Mouse (Mus musculus): ENCODE data around the gene Fam206a. TPM values are rescaled to one million over a fixed set of nuclear protein-coding genes. Genes with fewer than 3 reads are reported as not detected.

Gene Fam206a
- polyA plus RNA-seq, 1 experiment from 2014 or later: 16.6 TPM

DNA sequence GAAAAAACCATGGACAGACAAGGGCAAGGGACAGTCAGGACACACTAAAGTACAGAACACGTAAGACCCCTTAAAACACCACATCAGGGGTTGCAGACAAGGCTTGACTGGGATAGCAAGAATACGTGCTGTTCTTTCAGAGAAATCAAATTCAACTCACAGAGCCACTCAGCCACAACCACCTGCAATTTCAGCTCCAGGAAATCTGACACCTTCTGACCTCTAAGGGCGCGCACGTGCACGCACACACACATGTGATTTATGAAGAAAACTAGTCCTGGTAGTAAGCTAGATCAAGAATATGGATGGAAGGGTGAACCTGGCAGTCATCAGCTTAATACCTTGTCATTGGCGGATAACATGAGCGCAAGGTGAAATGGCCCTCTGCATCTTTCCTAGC lies 13.0 kb downstream of the Fam206a start:
- no peaks in the 10 kb centered on the region for H3K27me3 ChIP-seq
- H3K4me3 ChIP-seq: no peak overlapping the region
- H3K9ac ChIP-seq: no peak overlapping the region
- H3K9me3 ChIP-seq: no peaks in the 10 kb centered on the region
- peaks cover 32% of the 10 kb centered on the region for H3K36me3 ChIP-seq
- no peak overlapping the region for H3K27ac ChIP-seq
- no peak for ATAC-seq (ENCODE audit: low FRiP score)
- H3K4me1 ChIP-seq (replicated peaks): no peaks in the 10 kb centered on the region
- 92% methylated on average over 8 of the region's 8 CpGs for WGBS
- no peak overlapping the region for H3K4me2 ChIP-seq

DNA sequence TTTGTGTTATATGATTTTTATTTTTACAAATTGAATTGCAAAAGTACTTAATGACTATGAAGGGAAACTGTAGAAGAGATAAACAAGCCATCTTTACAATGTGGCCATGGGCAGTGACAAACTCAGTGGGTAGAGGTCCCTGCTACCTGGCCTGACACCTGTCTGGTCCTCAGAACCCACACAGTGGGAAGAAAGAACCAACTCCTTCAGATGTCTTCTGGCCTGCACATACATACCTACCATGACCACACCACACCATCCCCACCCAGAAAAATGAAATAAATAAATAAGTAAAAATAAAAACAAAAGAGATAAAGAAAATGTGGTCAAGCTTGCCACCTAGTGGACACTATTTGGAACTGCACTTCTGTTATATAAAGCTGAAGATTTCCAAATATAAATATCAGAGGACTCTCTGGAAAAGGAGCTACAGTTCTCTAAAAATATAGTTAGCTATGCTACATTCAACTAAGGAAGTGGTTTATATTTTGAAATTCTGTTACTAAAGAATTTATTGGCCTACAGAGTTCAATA lies 17.9 kb downstream of the Fam206a start:
- Histone ChIP-seq H3K4me2 (no peak overlapping the region), H3K9ac (no peak overlapping the region), H3K27ac (no peak overlapping the region), H3K4me3 (no peak overlapping the region), H3K36me3 (peaks cover 27% of the 10 kb centered on the region), H3K27me3 (no peaks in the 10 kb centered on the region), H3K9me3 (no peaks in the 10 kb centered on the region), H3K4me1 (replicated peaks) (no peaks in the 10 kb centered on the region)
- ATAC-seq (ENCODE audit: low FRiP score): no peak

DNA sequence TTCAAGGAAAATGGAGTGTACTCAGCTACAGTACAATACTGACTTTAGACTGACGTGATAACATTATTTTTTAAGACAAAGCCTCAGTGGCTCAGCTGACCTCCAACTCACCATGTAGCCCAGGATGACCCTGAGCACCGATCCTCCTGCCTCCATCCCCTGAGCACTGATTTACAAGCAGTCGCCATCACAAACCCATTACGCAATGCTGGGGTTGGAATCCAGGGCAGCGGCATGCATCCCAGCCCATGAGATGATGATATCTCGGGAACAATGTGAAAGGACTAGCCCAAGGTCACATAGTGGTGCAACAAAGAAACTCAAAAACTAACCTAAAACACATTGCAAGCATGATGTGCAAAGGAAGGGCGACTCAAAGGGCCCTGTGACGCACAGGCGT lies 22.1 kb downstream of the Fam206a start:
- H3K4me3 ChIP-seq: no peak overlapping the region
- H3K4me1 ChIP-seq (replicated peaks): no peaks in the 10 kb centered on the region
- no peak overlapping the region for H3K4me2 ChIP-seq
- H3K27me3 ChIP-seq: no peaks in the 10 kb centered on the region
- H3K9ac ChIP-seq: no peak overlapping the region
- 90% methylated on average over 9 of the region's 9 CpGs for WGBS
- no peaks in the 10 kb centered on the region for H3K9me3 ChIP-seq
- ATAC-seq (ENCODE audit: low FRiP score): no peak
- peaks cover 37% of the 10 kb centered on the region for H3K36me3 ChIP-seq
- no peak overlapping the region for H3K27ac ChIP-seq

DNA sequence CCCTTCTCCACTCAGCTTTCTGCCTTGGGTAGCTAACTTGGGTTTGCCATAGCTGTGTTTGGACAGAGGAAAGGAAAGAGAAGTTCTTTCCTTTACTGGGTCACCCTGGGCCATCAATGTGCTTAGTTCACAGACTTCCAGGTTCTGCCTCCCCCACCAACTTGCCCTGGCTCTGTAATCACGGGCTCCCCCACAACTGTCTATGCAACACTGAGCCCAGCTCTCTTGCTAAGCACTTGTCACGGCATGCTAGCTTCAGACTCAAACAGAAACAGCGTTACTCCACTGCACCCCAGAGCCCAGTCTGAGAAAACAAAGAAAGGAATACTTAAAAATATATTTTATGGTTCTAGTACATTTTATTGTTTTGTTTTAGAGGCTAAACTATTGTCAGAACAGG lies 26.8 kb downstream of the Fam206a start:
- WGBS: 86% methylated on average over 3 of the region's 3 CpGs
- Histone ChIP-seq H3K9me3 (no peaks in the 10 kb centered on the region), H3K36me3 (peaks cover 64% of the 10 kb centered on the region), H3K9ac (no peak overlapping the region), H3K4me1 (replicated peaks) (no peaks in the 10 kb centered on the region), H3K4me2 (no peak overlapping the region), H3K4me3 (no peak overlapping the region), H3K27ac (no peak overlapping the region), H3K27me3 (no peaks in the 10 kb centered on the region)
- no peak for ATAC-seq (ENCODE audit: low FRiP score)

DNA sequence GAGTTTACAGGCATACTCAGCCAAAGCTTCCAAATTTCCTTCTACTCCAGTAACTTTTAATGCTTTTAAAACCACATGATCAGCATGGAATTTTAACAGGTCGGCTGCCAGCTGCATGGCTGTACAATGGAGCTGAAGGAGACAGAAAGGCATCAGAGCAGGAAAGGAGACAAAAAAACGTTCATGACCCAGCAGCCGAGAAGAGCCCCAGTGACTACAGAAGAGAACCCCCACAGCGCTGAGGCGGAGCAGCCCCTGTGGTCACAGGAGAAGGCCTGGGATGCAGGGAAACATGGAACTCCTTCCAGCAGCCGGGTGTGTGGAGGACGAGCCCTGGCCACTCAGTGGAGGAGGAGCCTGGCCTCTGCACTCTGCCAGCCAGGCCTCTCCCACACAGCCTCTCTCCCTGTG lies 27.4 kb downstream of the Fam206a start:
- Histone ChIP-seq H3K4me3 (no peak overlapping the region), H3K4me1 (replicated peaks) (no peaks in the 10 kb centered on the region), H3K9me3 (no peaks in the 10 kb centered on the region), H3K27ac (no peak overlapping the region), H3K4me2 (no peak overlapping the region), H3K27me3 (no peaks in the 10 kb centered on the region), H3K9ac (no peak overlapping the region), H3K36me3 (peaks cover 65% of the 10 kb centered on the region)
- ATAC-seq (ENCODE audit: low FRiP score): no peak
- WGBS: 45% methylated on average over 7 of the region's 7 CpGs

DNA sequence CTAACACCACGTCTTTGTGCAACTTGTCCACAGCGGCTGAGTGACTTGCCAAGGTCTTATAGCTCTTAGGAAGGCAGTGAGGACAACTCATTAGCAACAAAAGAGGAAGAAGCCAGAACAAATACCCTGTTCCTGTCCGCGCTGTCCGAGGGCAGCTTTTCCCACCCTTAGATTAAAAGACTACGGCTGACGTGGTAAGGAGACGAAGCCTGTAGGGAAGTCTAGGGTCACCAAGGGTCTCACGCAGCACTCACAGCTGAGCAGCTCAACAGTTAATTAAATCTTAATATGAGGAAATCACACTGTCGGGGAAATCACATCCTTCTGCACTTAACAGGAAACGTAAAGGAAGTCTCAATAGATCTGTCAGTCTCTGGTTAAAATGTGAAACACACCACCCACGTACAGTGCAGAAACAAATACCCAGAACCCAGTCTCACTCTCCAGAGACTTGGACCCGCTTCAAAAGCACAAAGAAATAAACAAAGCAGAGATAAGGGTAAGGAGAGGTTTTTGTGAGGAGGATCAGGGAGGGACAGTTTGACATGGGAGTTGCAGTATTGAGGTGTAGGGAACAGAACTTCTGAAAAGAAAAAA lies 29.0 kb downstream of the Fam206a start:
- Histone ChIP-seq H3K9ac (no peak overlapping the region), H3K4me1 (replicated peaks) (no peaks in the 10 kb centered on the region), H3K27ac (no peak overlapping the region), H3K4me2 (no peak overlapping the region), H3K27me3 (no peaks in the 10 kb centered on the region), H3K9me3 (no peaks in the 10 kb centered on the region), H3K36me3 (peaks cover 67% of the 10 kb centered on the region), H3K4me3 (no peak overlapping the region)
- 61% methylated on average over 13 of the region's 13 CpGs for WGBS
- ATAC-seq (ENCODE audit: low FRiP score): no peak

DNA sequence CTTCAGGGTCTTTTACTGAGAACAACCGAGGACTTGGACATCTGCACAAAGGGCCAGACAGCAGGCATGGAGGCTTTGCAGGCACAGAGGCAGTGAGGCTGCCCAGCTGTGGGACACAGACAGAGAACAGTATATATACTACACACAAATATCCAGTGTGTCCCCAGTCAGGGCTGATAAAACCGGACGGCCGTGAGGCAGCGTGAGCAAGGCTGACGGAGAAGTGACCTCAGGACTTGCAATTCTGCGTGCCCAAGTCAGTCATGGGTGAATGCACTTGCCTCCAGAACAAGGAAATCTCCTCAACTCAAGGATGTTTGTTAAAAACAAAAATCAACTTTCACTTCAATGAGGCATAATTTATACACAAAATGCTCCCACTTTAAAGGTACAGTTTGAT lies 29.9 kb downstream of the Fam206a start:
- Histone ChIP-seq H3K4me1 (replicated peaks) (no peaks in the 10 kb centered on the region), H3K4me2 (no peak overlapping the region), H3K27me3 (no peaks in the 10 kb centered on the region), H3K9me3 (no peaks in the 10 kb centered on the region), H3K4me3 (no peak overlapping the region), H3K9ac (no peak overlapping the region), H3K36me3 (peaks cover 69% of the 10 kb centered on the region), H3K27ac (no peak overlapping the region)
- ATAC-seq (ENCODE audit: low FRiP score): no peak
- 86% methylated on average over 7 of the region's 7 CpGs for WGBS

DNA sequence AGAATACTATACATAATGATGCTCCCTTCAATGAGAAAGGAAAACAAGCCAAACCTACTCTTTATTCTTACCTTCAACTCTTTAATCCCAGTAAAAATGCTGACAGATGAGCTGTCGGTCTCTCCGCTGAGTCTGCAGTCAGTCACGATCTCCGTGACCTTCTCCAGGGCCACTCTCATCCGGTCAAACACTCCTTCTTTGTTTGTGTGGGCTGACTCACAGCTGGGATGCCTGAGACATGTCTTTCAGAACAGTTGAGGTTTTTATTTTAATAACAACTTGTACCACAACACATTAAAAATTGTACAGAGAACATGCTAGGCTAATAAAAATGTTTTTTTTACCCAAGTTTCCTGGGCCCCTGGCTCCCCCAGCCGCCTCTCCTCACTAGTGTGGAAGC lies 35.5 kb downstream of the Fam206a start:
- 84% methylated on average over 6 of the region's 6 CpGs for WGBS
- no peaks in the 10 kb centered on the region for H3K9me3 ChIP-seq
- H3K4me2 ChIP-seq: no peak overlapping the region
- ATAC-seq (ENCODE audit: low FRiP score): no peak
- H3K36me3 ChIP-seq: peaks cover 73% of the 10 kb centered on the region
- H3K4me1 ChIP-seq (replicated peaks): no peaks in the 10 kb centered on the region
- H3K4me3 ChIP-seq: no peak overlapping the region
- no peaks in the 10 kb centered on the region for H3K27me3 ChIP-seq
- H3K9ac ChIP-seq: no peak overlapping the region
- H3K27ac ChIP-seq: no peak overlapping the region

DNA sequence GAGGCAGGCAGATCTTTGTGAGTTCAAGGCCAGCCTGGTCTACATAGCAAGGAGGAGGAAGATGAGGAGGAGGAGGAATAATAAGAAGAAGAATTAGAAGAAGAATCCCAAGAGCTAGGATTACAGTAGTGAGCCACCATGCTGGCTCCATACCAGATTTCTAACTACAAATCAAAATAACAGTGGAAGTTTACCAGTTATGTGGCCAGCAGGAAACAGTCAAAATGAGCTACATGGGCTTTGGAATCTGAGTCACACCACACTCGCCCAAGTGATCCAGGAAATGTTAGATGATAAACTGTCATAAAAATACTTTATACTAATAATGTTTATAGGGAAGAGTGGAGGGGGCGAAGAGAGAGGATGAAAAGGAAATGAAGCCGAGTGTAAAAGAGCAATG lies 38.2 kb downstream of the Fam206a start:
- WGBS: 96% methylated on average over 3 of the region's 3 CpGs
- no peaks in the 10 kb centered on the region for H3K4me1 ChIP-seq (replicated peaks)
- no peak overlapping the region for H3K9ac ChIP-seq
- no peak overlapping the region for H3K4me3 ChIP-seq
- peaks cover 70% of the 10 kb centered on the region for H3K36me3 ChIP-seq
- no peaks in the 10 kb centered on the region for H3K9me3 ChIP-seq
- ATAC-seq (ENCODE audit: low FRiP score): no peak
- H3K27me3 ChIP-seq: no peaks in the 10 kb centered on the region
- no peak overlapping the region for H3K4me2 ChIP-seq
- no peak overlapping the region for H3K27ac ChIP-seq

DNA sequence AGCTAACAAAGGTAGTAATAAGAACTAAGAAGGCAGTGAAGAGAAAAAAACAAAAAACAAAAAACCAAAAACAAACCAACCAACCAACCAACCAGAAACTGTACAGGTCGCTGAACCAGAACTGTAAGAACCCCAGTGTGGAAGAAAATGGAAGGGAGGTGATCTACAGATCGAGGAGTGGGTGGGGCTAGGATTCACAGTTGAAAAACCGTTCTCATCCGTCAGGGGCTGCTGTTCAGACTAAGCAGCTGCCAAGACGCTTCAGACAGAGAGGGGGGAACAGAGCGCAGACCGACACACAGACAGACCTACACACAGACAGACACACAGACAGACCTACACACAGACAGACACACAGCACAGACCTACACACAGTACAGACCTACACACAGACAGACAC lies 40.4 kb downstream of the Fam206a start:
- no peaks in the 10 kb centered on the region for H3K4me1 ChIP-seq (replicated peaks)
- ATAC-seq (ENCODE audit: low FRiP score): no peak
- peaks cover 71% of the 10 kb centered on the region for H3K36me3 ChIP-seq
- no peaks in the 10 kb centered on the region for H3K9me3 ChIP-seq
- no peak overlapping the region for H3K4me2 ChIP-seq
- H3K27ac ChIP-seq: no peak overlapping the region
- H3K9ac ChIP-seq: no peak overlapping the region
- no peaks in the 10 kb centered on the region for H3K27me3 ChIP-seq
- H3K4me3 ChIP-seq: no peak overlapping the region
- WGBS: 79% methylated on average over 7 of the region's 7 CpGs

DNA sequence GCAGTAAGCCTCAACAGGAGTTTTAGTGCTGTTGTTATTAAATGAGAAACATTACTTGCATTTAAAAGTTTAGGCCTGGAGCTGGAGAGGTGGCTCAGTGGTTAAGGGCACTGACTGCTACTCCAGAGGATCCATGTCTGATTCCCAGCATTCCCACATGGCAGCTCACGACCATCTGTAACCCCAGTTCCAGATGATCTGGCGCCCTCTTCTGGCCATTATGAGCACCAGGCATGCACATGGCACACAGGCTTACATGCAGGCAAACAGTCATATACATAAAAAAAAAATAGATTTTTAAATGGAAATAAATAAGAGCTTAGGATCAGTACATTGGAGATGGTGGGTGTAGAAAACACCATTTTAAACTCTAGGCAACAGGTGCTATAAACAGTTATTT lies 41.8 kb downstream of the Fam206a start:
- Histone ChIP-seq H3K4me1 (replicated peaks) (no peaks in the 10 kb centered on the region), H3K4me3 (no peak overlapping the region), H3K4me2 (no peak overlapping the region), H3K36me3 (peaks cover 58% of the 10 kb centered on the region), H3K9me3 (no peaks in the 10 kb centered on the region), H3K27me3 (no peaks in the 10 kb centered on the region), H3K9ac (no peak overlapping the region), H3K27ac (no peak overlapping the region)
- 92% methylated on average over 2 of the region's 2 CpGs for WGBS
- ATAC-seq (ENCODE audit: low FRiP score): no peak

DNA sequence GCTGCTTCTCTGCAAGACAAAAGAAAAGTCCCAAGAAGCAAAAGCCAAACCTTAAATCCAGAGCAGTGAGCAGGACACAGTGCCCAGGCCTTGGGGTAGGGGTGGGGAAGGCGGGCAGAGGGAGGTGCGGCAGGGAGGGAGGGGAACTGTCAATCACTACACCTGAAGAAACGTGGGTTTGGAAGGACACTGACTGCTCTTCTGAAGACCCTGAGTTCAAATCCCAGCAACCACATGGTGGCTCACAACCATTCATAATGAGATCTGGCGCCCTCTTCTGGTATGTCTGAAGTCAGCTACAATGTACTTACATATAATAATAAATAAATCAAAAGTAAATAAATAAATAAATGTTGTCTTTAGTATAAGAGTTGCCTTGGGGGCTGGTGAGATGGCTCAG lies 42.8 kb downstream of the Fam206a start:
- H3K27ac ChIP-seq: no peak overlapping the region
- H3K27me3 ChIP-seq: no peaks in the 10 kb centered on the region
- 97% methylated on average over 4 of the region's 4 CpGs for WGBS

DNA sequence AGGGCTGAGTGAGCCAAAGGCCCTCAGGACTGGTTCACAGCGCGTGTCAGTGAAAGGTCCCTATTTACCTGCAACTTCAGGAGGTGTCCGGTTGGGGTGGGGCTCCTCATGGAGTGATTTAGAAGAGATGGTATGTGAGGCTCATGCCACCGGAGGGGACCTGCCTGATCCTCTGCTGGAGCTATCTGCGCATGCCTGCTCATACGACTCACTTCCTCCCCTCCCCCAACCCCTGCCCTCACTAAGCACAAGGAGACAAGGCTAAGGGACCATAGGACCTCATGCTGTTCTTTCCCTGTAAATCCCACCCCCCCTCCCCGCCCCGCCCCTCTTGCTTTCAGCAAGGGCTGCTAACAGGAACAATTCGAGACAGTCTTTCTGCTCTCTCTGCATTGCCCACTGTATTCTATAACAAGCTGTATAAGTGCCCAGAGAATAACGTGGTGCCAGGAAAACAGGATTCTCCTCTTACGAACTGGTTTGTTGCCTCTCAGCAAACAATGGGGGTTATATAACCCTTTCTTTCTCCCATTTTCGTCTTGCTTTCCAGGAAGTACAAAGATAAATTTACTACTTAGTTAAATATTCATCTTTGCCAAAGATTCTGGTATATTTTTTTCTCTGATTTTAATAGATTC lies 43.9 kb downstream of the Fam206a start:
- Histone ChIP-seq H3K4me2 (no peak overlapping the region), H3K36me3 (peaks cover 44% of the 10 kb centered on the region), H3K27me3 (no peaks in the 10 kb centered on the region), H3K27ac (no peak overlapping the region), H3K9ac (no peak overlapping the region), H3K4me3 (no peak overlapping the region), H3K4me1 (replicated peaks) (peaks cover 4% of the 10 kb centered on the region; the same call in 1 of the 2 replicates), H3K9me3 (no peaks in the 10 kb centered on the region)
- WGBS: 71% methylated on average over 12 of the region's 12 CpGs
- ATAC-seq (ENCODE audit: low FRiP score): no peak

More for the DNA sequence above, 42.8 kb downstream of the Fam206a start:
- Histone ChIP-seq H3K9me3 (no peaks in the 10 kb centered on the region), H3K4me1 (replicated peaks) (no peaks in the 10 kb centered on the region), H3K4me2 (no peak overlapping the region), H3K36me3 (peaks cover 55% of the 10 kb centered on the region), H3K4me3 (no peak overlapping the region), H3K9ac (no peak overlapping the region)
- ATAC-seq (ENCODE audit: low FRiP score): no peak
